Mouse (Mus musculus): Measurements from ENCODE around the gene Stox1.

Stox1 gene

GRCm38 (mm10) chr10:62664963-62665590 lies 60.9 kb downstream of the Stox1 start:
- DNase-seq (ENCODE audit: low spot score), result no peak

DNA sequence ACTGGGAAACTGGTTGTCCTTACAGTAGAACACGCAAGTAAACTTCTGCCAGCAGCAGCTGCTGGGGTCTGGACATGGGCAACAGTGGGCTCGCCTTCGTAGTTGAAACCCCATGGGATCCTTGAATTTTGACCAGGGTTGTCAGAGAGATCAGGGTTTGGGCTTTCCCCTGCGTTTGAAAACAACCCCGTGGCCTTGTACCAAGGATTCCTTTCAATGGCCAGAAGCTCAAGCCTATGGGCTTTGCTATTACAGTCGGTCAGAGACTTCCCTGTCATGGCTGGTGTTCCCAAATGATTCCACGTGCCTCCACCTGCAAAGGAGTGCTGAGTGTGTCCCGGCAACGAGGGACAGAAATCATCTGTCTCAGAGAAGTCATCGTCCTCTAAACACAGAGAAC lies 61.8 kb downstream of the Stox1 start:
- DNase-seq (ENCODE audit: low spot score), result no peak

DNA sequence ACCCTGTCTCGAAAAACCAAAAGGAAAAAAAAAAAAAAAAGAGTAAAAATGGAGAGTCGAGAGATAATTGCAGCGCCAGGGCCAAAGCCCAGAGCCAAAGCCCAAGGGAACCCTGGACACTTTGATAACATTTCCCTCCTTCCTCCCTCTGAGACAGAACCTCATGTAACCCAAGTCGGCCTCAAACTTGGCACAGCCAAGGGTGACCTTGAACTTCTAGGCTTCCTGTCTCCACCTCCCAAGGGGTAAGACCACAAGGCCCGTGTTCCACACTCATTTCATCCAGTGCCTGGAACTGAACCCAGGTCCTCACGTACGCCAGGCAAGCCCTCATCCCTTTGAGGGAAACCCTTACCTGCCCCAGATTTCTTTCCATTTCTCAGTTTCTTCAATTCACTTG lies 69.2 kb downstream of the Stox1 start:
- no peak for DNase-seq (ENCODE audit: low spot score)

DNA sequence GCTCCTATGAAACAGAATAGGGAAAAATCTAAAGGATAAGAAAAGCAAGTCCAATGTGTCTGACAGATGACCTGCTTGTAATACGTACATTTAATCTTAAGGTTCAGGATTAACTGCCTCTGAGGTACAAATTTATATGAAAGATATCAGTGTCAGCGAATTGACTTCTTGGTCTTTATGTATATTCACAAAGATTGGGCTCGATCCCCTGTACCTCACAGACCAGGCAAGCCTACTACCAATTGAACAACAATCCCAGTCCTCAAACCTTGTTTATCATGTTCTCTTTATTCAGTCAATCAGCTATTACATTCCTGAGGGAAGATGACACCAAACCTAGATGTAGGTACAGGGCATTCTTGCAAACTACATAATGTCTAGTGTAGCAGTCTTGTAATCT lies 74.0 kb downstream of the Stox1 start:
- DNase-seq (ENCODE audit: low spot score), result no peak

DNA sequence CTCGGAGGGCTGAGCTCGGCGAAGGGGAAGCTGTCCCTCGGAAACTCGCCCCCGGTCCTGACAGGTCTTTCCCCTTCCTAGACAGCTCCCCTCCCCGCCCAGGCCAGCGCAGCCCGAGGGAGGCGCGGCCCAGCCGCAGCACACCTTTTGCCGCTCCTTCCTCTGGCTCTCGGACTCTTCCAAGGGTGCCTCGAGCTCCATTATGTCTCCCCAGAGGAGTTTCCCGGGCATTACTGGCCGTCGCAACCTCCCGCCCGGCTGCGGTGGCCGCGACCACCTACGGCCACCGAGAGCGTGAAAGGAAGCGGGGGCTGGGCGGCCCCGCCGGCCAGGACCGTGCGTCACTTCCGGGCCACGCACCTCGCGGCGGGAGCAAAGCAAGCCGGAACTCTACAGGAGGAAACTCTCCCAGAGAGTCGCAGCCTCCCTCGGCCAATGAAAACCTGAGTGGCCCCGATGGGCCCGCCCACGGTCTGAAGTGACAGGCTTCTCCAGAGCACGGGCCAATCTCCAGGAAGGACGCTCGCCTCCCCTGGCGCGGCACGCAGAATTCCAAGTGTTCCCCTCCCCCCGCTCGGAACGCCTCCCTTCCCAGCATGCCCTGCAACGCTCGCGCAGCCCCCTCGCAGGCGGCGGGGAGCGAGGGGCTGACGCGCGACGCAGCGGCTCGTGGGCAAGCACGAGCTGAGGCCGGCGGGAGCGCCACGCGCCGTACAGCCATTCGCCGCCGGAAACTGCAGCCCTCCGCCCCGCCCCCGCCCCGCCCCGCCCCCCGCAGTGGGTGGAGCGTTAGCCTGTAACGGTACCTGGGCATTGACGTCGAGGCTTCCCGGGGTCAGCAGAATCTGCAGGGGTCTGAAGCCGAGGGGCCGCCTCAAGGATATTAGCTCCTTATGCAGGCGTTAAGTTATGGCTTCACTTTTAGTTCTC lies 74.8 kb downstream of the Stox1 start, which contains the start of gene Ddx50:
Gene Ddx50, minus strand, starts transcription at position 338 of the 930 bp plus-strand sequence.
- peak; percentile 95 for DNase-seq (ENCODE audit: low spot score)

- peak; percentile 47 for DNase-seq (ENCODE audit: low spot score)
Observed at GRCm38 (mm10) chr10:62650358-62650782, 75.6 kb downstream of the Stox1 start.

All from c-Kit-positive CD71-positive TER-119-positive erythroid progenitor cells, embryonic 14.5 days (primary cell).